Mouse (Mus musculus) erythroblast, embryonic 14.5 days (primary cell): Measurements from ENCODE around the gene Zfp366.

Experiments
- GATA1 ChIP-seq: IDR thresholded peaks from 2 replicates; pipeline ENCODE4 v1.6.1; 2012; ENCODE audit warnings: low read length, inconsistent platforms, mixed read lengths
- TAL1 ChIP-seq: IDR thresholded peaks from 3 replicates; pipeline ENCODE4 v1.6.1; 2012; ENCODE audit warnings: low read length, inconsistent platforms, mixed read lengths

- TF ChIP-seq TAL1: no peak
- no peak for TF ChIP-seq GATA1
These were observed 103.2 kb downstream of the Zfp366 start for GRCm38 (mm10) chr13:99287786-99288185.
